Mouse (Mus musculus) heart, adult 2 months (tissue): ENCODE results near the gene Col5a3.

ENCODE experiments used
- CTCF ChIP-seq: fragments of 200-600 bp; IDR thresholded peaks from 2 replicates; pipeline ENCODE4 v1.8.1; 2022; ENCODE audit warnings: antibody characterized with exemption, mild to moderate bottlenecking, moderate library complexity
- EP300 ChIP-seq: fragments of 200-500 bp; IDR thresholded peaks from 2 replicates; pipeline ENCODE4 v1.6.1; 2011; ENCODE audit warnings: low read depth, low read length, control low read depth; ENCODE audit not compliant: insufficient read depth
- POLR2A ChIP-seq: fragments of 200-500 bp; IDR thresholded peaks from 2 replicates; pipeline ENCODE4 v1.6.1; 2011; ENCODE audit warnings: mild to moderate bottlenecking, low read depth, low read length, control low read depth; ENCODE audit not compliant: insufficient read depth

GRCm38 (mm10) chr9:20765274-20765673, 49.6 kb downstream of the Col5a3 start:
- TF ChIP-seq CTCF = no peak
- no peak for TF ChIP-seq POLR2A
- no peak for TF ChIP-seq EP300
